Mouse (Mus musculus): ENCODE measurements around the gene Slc34a1. TPM values are rescaled to one million over a fixed set of nuclear protein-coding genes. Genes with fewer than 3 reads are reported as not detected.

The Slc34a1 gene
- polyA plus RNA-seq, 1 experiment from 2014 or later: not detected

DNA sequence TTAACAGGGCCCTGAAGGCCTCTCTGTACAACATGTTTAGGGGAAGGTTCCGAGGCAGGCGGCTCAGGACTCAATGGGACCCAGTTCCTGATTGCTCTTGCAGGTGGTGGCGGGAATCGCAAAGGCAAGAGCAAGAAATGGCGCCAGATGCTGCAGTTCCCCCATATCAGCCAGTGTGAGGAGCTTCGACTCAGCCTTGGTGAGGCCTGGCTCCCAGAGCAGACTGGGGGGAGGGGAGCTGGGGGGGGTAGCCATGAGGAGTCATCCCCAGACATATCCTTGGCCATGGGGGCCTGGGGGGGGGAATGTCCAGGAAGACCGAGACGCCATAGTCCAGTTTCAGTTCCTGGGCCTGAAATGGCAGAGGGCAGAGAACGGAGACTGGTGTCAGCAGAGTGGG lies 51.2 kb downstream of the Slc34a1 start:
- H3K9ac ChIP-seq: no peak overlapping the region
- peaks cover 21% of the 10 kb centered on the region for H3K4me1 ChIP-seq (replicated peaks)
- 92% methylated on average over 9 of the region's 9 CpGs for WGBS
- no peaks in the 10 kb centered on the region for H3K9me3 ChIP-seq
- no peaks in the 10 kb centered on the region for H3K27me3 ChIP-seq (replicated peaks)
- H3K36me3 ChIP-seq: peaks cover 38% of the 10 kb centered on the region
- no peak for ATAC-seq
- no peak overlapping the region for H3K4me3 ChIP-seq (replicated peaks)
- no peak overlapping the region for H3K4me2 ChIP-seq (replicated peaks)
- H3K27ac ChIP-seq: no peak overlapping the region

GRCm38 (mm10) chr13:55449679-55450441 lies 51.9 kb downstream of the Slc34a1 start:
- Histone ChIP-seq H3K9me3 (no peaks in the 10 kb centered on the region), H3K4me2 (replicated peaks) (no peak overlapping the region), H3K4me3 (replicated peaks) (no peak overlapping the region), H3K9ac (no peak overlapping the region), H3K4me1 (replicated peaks) (peaks cover 21% of the 10 kb centered on the region), H3K36me3 (peaks cover 43% of the 10 kb centered on the region), H3K27me3 (replicated peaks) (no peaks in the 10 kb centered on the region), H3K27ac (no peak overlapping the region)
- no peak for ATAC-seq
- 84% methylated on average over 17 of the region's 17 CpGs for WGBS

- H3K36me3 ChIP-seq: peaks cover 45% of the 10 kb centered on the region
- WGBS: 92% methylated on average over 11 of the region's 11 CpGs
These were observed 52.6 kb downstream of the Slc34a1 start for GRCm38 (mm10) chr13:55450511-55450980.

DNA sequence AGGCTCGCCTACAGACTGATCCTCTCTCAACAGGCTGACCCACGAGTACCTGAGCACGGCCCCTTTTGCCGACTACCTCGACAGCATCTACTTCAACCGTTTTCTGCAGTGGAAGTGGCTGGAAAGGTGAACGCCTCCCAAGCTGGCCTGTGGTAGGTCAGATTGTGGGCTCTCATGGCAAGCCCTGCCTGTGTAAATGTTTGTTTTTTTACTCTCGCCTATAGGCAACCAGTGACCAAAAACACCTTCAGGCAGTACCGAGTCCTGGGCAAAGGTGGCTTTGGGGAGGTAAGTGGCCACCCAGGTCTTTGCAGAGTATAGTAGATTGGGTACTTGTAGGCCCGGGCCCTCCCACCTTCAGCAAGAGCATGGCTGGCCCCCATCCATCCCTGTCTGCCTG lies 53.3 kb downstream of the Slc34a1 start:
- WGBS: 87% methylated on average over 10 of the region's 10 CpGs
- no peak overlapping the region for H3K4me2 ChIP-seq (replicated peaks)
- H3K9ac ChIP-seq: no peak overlapping the region
- no peak for ATAC-seq
- no peak overlapping the region for H3K27ac ChIP-seq
- H3K4me1 ChIP-seq (replicated peaks): peaks cover 17% of the 10 kb centered on the region
- no peaks in the 10 kb centered on the region for H3K9me3 ChIP-seq
- no peak overlapping the region for H3K4me3 ChIP-seq (replicated peaks)
- H3K27me3 ChIP-seq (replicated peaks): no peaks in the 10 kb centered on the region
- H3K36me3 ChIP-seq: peaks cover 48% of the 10 kb centered on the region

More at GRCm38 (mm10) chr13:55450511-55450980, 52.6 kb downstream of the Slc34a1 start:
- Histone ChIP-seq H3K4me3 (replicated peaks) (no peak overlapping the region), H3K4me1 (replicated peaks) (peaks cover 21% of the 10 kb centered on the region), H3K9me3 (no peaks in the 10 kb centered on the region), H3K27ac (no peak overlapping the region), H3K9ac (no peak overlapping the region), H3K4me2 (replicated peaks) (no peak overlapping the region), H3K27me3 (replicated peaks) (no peaks in the 10 kb centered on the region)
- ATAC-seq: no peak

DNA sequence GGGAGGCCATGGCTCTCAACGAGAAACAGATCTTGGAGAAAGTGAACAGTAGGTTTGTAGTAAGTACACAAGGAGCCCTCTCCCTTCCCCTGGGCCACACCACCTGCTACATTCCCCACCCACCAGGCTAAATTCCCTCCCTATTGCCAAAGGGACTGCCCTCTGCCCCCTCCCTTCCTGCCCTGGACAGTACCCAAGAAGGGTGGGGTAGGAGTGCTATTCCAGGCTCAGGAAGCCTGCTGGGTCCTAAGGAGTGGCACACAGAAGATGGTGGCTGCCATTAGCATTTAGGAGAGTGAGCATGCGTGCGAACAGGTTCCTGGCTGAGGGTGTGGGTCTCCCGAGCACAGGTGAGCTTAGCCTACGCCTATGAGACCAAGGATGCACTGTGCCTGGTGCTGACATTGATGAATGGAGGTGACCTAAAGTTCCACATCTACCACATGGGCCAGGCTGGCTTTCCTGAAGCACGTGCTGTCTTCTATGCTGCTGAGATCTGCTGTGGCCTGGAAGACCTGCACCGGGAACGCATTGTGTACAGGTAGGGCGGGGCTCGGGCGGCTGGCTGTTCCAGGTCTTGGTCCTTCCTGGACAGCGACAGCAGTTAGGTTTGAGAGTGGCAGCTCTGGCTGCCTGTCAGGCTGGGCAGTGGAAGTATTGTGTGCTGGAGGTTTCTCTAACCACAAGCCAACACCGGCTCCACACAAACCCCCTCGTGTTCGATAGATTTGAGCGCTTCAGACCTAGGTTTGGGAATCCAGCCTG lies 54.0 kb downstream of the Slc34a1 start:
- H3K4me3 ChIP-seq (replicated peaks): no peak overlapping the region
- H3K27me3 ChIP-seq (replicated peaks): no peaks in the 10 kb centered on the region
- no peak overlapping the region for H3K27ac ChIP-seq
- no peak overlapping the region for H3K4me2 ChIP-seq (replicated peaks)
- WGBS: 87% methylated on average over 16 of the region's 16 CpGs
- 0 out of 2 replicates have a peak, but pooled peaks have one; percentile 9 for ATAC-seq
- no peaks in the 10 kb centered on the region for H3K9me3 ChIP-seq
- peaks cover 48% of the 10 kb centered on the region for H3K36me3 ChIP-seq
- no peak overlapping the region for H3K9ac ChIP-seq
- H3K4me1 ChIP-seq (replicated peaks): peaks cover 11% of the 10 kb centered on the region

DNA sequence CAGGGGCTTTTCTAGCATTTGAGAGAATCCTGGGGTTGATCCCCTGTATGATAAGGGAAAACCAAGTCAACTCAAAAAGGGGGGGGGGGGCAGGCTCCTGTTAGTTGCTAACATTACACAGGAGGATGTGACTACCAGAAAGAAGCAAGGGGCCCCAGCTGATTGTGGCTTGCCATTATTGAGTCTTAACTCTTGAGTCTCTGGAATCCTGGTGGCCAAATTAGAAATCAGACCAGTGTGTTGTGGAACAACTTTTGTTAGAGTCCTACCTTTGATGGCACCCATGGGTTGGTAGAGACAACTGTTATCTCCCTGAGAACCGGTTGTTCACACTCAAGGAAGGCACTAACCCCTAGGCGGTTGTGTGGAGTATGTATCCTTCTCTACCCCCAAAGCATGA lies 65.0 kb downstream of the Slc34a1 start:
- Histone ChIP-seq H3K27me3 (replicated peaks) (no peaks in the 10 kb centered on the region), H3K4me2 (replicated peaks) (no peak overlapping the region), H3K4me1 (replicated peaks) (peaks cover 20% of the 10 kb centered on the region), H3K9me3 (no peaks in the 10 kb centered on the region), H3K9ac (no peak overlapping the region), H3K36me3 (peaks cover 18% of the 10 kb centered on the region), H3K4me3 (replicated peaks) (no peak overlapping the region), H3K27ac (no peak overlapping the region)
- ATAC-seq: no peak
- 60% methylated on average over 2 of the region's 2 CpGs for WGBS

GRCm38 (mm10) chr13:55463399-55464026 lies 65.5 kb downstream of the Slc34a1 start:
- H3K27ac ChIP-seq: peak overlapping the region; percentile 72; the same call in 1 of the 2 replicates
- H3K9me3 ChIP-seq: no peaks in the 10 kb centered on the region
- WGBS: 15% methylated on average over 14 of the region's 14 CpGs
- peak overlapping the region; percentile 98 for H3K4me2 ChIP-seq (replicated peaks)
- H3K27me3 ChIP-seq (replicated peaks): no peaks in the 10 kb centered on the region
- peak overlapping the region; percentile 65 for H3K4me3 ChIP-seq (replicated peaks)
- ATAC-seq: no peak
- peaks cover 20% of the 10 kb centered on the region for H3K4me1 ChIP-seq (replicated peaks)
- H3K36me3 ChIP-seq: peaks cover 15% of the 10 kb centered on the region
- peak overlapping the region; percentile 71; the same call in 1 of the 2 replicates for H3K9ac ChIP-seq

- Histone ChIP-seq H3K4me2 (replicated peaks) (peak within 1 kb of the TSS; percentile 98), H3K27me3 (replicated peaks) (no peaks in the 10 kb centered on the region), H3K4me1 (replicated peaks) (peaks cover 20% of the 10 kb centered on the region), H3K4me3 (replicated peaks) (peak within 1 kb of the TSS; percentile 65), H3K9ac (peak within 1 kb of the TSS; percentile 71), H3K9me3 (no peaks in the 10 kb centered on the region), H3K36me3 (peaks cover 9% of the 10 kb centered on the region; the same call in 1 of the 2 replicates), H3K27ac (peak within 1 kb of the TSS; percentile 72)
- ATAC-seq: peak; percentile 62
- under 1% methylated on average over 82 of the region's 84 CpGs for WGBS
These were observed 66.3 kb downstream of the Slc34a1 start, which contains the start of gene Prr7 for GRCm38 (mm10) chr13:55464027-55464884. TSS of gene Prr7 (plus strand) at chr13:55464267.

DNA sequence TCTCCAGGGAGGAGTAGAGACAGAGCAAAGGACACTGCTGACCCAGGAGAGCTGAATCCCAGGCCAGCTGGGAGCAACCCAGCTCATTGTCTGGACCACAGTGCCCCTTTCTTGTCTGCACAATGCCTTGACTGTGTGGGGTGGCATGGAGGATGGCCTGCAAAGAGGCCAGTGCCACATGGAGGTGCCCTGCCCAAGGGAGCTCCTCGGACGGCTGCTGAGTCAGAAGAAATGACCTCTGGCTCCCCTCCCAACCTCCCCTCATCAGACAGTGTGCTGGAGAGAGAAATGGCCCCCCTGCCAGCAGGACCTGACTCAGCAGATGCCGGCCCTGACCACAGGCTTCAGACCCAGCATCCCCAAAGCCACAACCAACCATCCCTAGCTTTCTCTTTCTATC lies 67.2 kb downstream of the Slc34a1 start:
- 38% methylated on average over 3 of the region's 3 CpGs for WGBS
- ATAC-seq: no peak
- 0 out of 2 replicates have a peak, but pooled peaks cover 3% of the 10 kb centered on the region for H3K36me3 ChIP-seq
- no peaks in the 10 kb centered on the region for H3K9me3 ChIP-seq
- no peaks in the 10 kb centered on the region for H3K27me3 ChIP-seq (replicated peaks)
- H3K9ac ChIP-seq: no peak overlapping the region
- peak overlapping the region; percentile 98 for H3K4me2 ChIP-seq (replicated peaks)
- H3K4me1 ChIP-seq (replicated peaks): peaks cover 20% of the 10 kb centered on the region
- H3K27ac ChIP-seq: 0 out of 2 replicates have a peak overlapping the region, but pooled peaks have one; percentile 27
- H3K4me3 ChIP-seq (replicated peaks): no peak overlapping the region

Data from intestine, embryonic 15.5 days (tissue).